Mouse (Mus musculus): ENCODE results near the gene Olfm2. TPM values are rescaled to one million over a fixed set of nuclear protein-coding genes. Genes with fewer than 3 reads are reported as not detected.

Olfm2 gene
- polyA plus RNA-seq, 1 experiment from 2014 or later: 0.34 TPM

GRCm38 (mm10) chr9:20662325-20662724 is 83.8 kb downstream of the Olfm2 start:
- Histone ChIP-seq H3K36me3 (replicated peaks; ENCODE audit: insufficient read depth, low read length) (peaks cover 57% of the 10 kb centered on the region), H3K4me2 (ENCODE audit: low read depth, low read length) (no peak overlapping the region), H3K4me1 (ENCODE audit: insufficient read depth) (no peaks in the 10 kb centered on the region), H3K27me3 (ENCODE audit: insufficient read depth, low read length) (no peaks in the 10 kb centered on the region), H3K9ac (replicated peaks) (no peak overlapping the region), H3K4me3 (ENCODE audit: low read depth, low read length) (no peak overlapping the region), H3K9me3 (ENCODE audit: low read length) (no peaks in the 10 kb centered on the region), H3K27ac (ENCODE audit: low read depth) (no peak overlapping the region)
- 48% methylated on average over 3 of the region's 3 CpGs for WGBS (ENCODE audit: insufficient replicate concordance)
- peak; percentile 46 for ATAC-seq
- peak; percentile 76 for DNase-seq
- TF ChIP-seq EP300 (IDR thresholded peaks at IDR 0.05; ENCODE audit: low read depth) (no peak), CTCF (IDR thresholded peaks at IDR 0.05; ENCODE audit: low read depth) (peak; percentile 85)

GRCm38 (mm10) chr9:20657546-20657945 is 88.6 kb downstream of the Olfm2 start:
- Histone ChIP-seq H3K4me2 (ENCODE audit: low read depth, low read length) (no peak overlapping the region), H3K27ac (ENCODE audit: low read depth) (no peak overlapping the region), H3K36me3 (replicated peaks; ENCODE audit: insufficient read depth, low read length) (peaks cover 66% of the 10 kb centered on the region), H3K9me3 (ENCODE audit: low read length) (no peaks in the 10 kb centered on the region), H3K27me3 (ENCODE audit: insufficient read depth, low read length) (no peaks in the 10 kb centered on the region), H3K4me1 (ENCODE audit: insufficient read depth) (0 out of 2 replicates have a peak, but pooled peaks cover 7% of the 10 kb centered on the region), H3K9ac (replicated peaks) (no peak overlapping the region), H3K4me3 (ENCODE audit: low read depth, low read length) (no peak overlapping the region)
- DNase-seq (no peak), ATAC-seq (no peak)
- 82% methylated on average over 3 of the region's 3 CpGs for WGBS (ENCODE audit: insufficient replicate concordance)
- TF ChIP-seq CTCF (IDR thresholded peaks at IDR 0.05; ENCODE audit: low read depth): no peak
- no peak for TF ChIP-seq EP300 (IDR thresholded peaks at IDR 0.05; ENCODE audit: low read depth)

GRCm38 (mm10) chr9:20653859-20654258 is 92.3 kb downstream of the Olfm2 start:
- Histone ChIP-seq H3K27ac (ENCODE audit: low read depth) (no peak overlapping the region), H3K27me3 (ENCODE audit: insufficient read depth, low read length) (no peaks in the 10 kb centered on the region), H3K9ac (replicated peaks) (no peak overlapping the region), H3K4me2 (ENCODE audit: low read depth, low read length) (no peak overlapping the region), H3K36me3 (replicated peaks; ENCODE audit: insufficient read depth, low read length) (peaks cover 39% of the 10 kb centered on the region), H3K4me3 (ENCODE audit: low read depth, low read length) (no peak overlapping the region), H3K4me1 (ENCODE audit: insufficient read depth) (0 out of 2 replicates have a peak, but pooled peaks cover 14% of the 10 kb centered on the region), H3K9me3 (ENCODE audit: low read length) (no peaks in the 10 kb centered on the region)
- ATAC-seq: no peak
- no peak for DNase-seq
- 94% methylated on average over 3 of the region's 3 CpGs for WGBS (ENCODE audit: insufficient replicate concordance)
- TF ChIP-seq EP300 (IDR thresholded peaks at IDR 0.05; ENCODE audit: low read depth) (no peak), CTCF (IDR thresholded peaks at IDR 0.05; ENCODE audit: low read depth) (peak; percentile 18; the same call in 1 of the 2 replicates)

- Histone ChIP-seq H3K4me3 (ENCODE audit: low read depth, low read length) (peak overlapping the region; percentile 97), H3K27ac (ENCODE audit: low read depth) (peak overlapping the region; percentile 48; the same call in 1 of the 2 replicates), H3K9ac (replicated peaks) (peak overlapping the region; percentile 93), H3K27me3 (ENCODE audit: insufficient read depth, low read length) (no peaks in the 10 kb centered on the region), H3K4me1 (ENCODE audit: insufficient read depth) (0 out of 2 replicates have a peak, but pooled peaks cover 14% of the 10 kb centered on the region), H3K9me3 (ENCODE audit: low read length) (no peaks in the 10 kb centered on the region), H3K4me2 (ENCODE audit: low read depth, low read length) (peak overlapping the region; percentile 93), H3K36me3 (replicated peaks; ENCODE audit: insufficient read depth, low read length) (peaks cover 26% of the 10 kb centered on the region)
- WGBS (ENCODE audit: insufficient replicate concordance): 0% methylated on average over 21 of the region's 25 CpGs
- ATAC-seq (peak; percentile 4; the same call in 1 of the 2 replicates), DNase-seq (no peak)
- no peak for TF ChIP-seq CTCF (IDR thresholded peaks at IDR 0.05; ENCODE audit: low read depth)
- no peak for TF ChIP-seq EP300 (IDR thresholded peaks at IDR 0.05; ENCODE audit: low read depth)
Measured at GRCm38 (mm10) chr9:20652260-20652658, 93.9 kb downstream of the Olfm2 start.

- Histone ChIP-seq H3K9ac (replicated peaks) (peak within 1 kb of the TSS; percentile 93), H3K27me3 (ENCODE audit: insufficient read depth, low read length) (no peaks in the 10 kb centered on the region), H3K36me3 (replicated peaks; ENCODE audit: insufficient read depth, low read length) (peaks cover 23% of the 10 kb centered on the region), H3K4me3 (ENCODE audit: low read depth, low read length) (peak within 1 kb of the TSS; percentile 97), H3K9me3 (ENCODE audit: low read length) (no peaks in the 10 kb centered on the region), H3K4me1 (ENCODE audit: insufficient read depth) (0 out of 2 replicates have a peak, but pooled peaks cover 14% of the 10 kb centered on the region), H3K27ac (ENCODE audit: low read depth) (peak within 1 kb of the TSS; percentile 48; the same call in 1 of the 2 replicates), H3K4me2 (ENCODE audit: low read depth, low read length) (peak within 1 kb of the TSS; percentile 93)
- WGBS (ENCODE audit: insufficient replicate concordance): 1% methylated on average over 45 of the region's 45 CpGs
- peak; percentile 97 for DNase-seq
- ATAC-seq: peak; percentile 99
- TF ChIP-seq CTCF (IDR thresholded peaks at IDR 0.05; ENCODE audit: low read depth) (peak; percentile 5; the same call in 1 of the 2 replicates), EP300 (IDR thresholded peaks at IDR 0.05; ENCODE audit: low read depth) (peak; percentile 13; the same call in 1 of the 2 replicates)
Measured at GRCm38 (mm10) chr9:20651602-20652259, 94.4 kb downstream of the Olfm2 start, which contains the start of gene Pin1. Gene Pin1, plus strand, starts transcription at chr9:20652095.

- no peak for DNase-seq
- H3K27ac ChIP-seq (ENCODE audit: low read depth): peak overlapping the region; percentile 95
- H3K36me3 ChIP-seq (replicated peaks; ENCODE audit: insufficient read depth, low read length): peaks cover 10% of the 10 kb centered on the region
- H3K4me1 ChIP-seq (ENCODE audit: insufficient read depth): peaks cover 20% of the 10 kb centered on the region
- H3K27me3 ChIP-seq (ENCODE audit: insufficient read depth, low read length): no peaks in the 10 kb centered on the region
- peak overlapping the region; percentile 95 for H3K4me3 ChIP-seq (ENCODE audit: low read depth, low read length)
- ATAC-seq: no peak
- H3K9ac ChIP-seq (replicated peaks): peak overlapping the region; percentile 92
- WGBS (ENCODE audit: insufficient replicate concordance): 2% methylated on average over 17 of the region's 17 CpGs
- no peak for TF ChIP-seq EP300 (IDR thresholded peaks at IDR 0.05; ENCODE audit: low read depth)
- TF ChIP-seq CTCF (IDR thresholded peaks at IDR 0.05; ENCODE audit: low read depth): no peak
- no peaks in the 10 kb centered on the region for H3K9me3 ChIP-seq (ENCODE audit: low read length)
- peak overlapping the region; percentile 90 for H3K4me2 ChIP-seq (ENCODE audit: low read depth, low read length)
Measured at GRCm38 (mm10) chr9:20645121-20645520, 101.0 kb downstream of the Olfm2 start.

All from liver, postnatal 0 days (tissue).